Mouse (Mus musculus): ENCODE results near the gene Draxin. TPM values are rescaled to one million over a fixed set of nuclear protein-coding genes. Genes with fewer than 3 reads are reported as not detected.

Draxin gene
- polyA plus RNA-seq (2014; fragmentation: Illumina TruSeq; extraction: RNeasy Lipid Tissue Mini Kit (QIAGEN cat#74804); ENCODE audit: low read depth, low replicate concordance) = not detected

DNA sequence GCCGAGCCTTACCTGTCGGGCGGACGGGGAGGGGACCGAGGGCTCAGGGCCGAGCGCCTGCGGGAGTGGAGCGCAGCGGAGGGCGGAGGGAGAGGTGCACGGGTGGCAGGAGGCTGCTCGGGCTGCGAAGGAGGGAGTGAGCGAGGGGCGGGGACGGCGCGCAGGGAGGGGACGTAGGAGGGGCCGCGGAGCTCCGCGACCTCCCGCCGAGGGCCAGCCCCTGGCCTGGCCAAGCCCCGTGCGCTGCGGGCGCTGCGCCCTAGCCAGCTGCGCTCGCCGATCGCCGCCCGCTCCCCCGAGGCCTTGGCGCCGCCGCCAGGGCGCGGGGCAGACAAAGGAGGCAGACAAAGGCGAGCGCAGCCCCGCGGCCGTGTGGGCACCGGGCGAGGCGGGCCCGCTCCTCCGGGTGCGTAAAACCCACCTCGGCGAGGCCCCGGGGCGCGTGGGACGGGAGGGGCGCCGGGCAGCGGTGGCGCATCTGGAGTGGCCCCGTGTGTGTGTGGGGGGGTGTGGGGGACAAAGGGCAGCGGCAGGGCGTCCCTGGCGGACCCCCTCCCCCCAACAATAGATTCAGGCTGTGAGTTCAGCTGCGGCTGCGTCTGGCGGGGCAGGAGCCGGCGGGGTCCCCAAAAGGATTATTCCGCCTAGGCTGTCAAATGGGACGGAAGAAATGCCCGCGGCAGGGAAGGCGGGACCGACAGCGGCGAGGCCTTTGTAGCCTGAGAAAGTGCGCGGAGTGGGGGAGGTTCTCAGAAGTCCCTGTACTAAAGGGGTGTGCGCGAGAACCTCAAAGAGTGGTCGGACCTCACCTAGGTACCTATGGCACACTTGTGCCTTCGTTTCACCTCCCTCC lies at the start of gene Draxin:
Gene Draxin (minus strand): TSS at position 138 of the 853 bp plus-strand sequence.

DNA sequence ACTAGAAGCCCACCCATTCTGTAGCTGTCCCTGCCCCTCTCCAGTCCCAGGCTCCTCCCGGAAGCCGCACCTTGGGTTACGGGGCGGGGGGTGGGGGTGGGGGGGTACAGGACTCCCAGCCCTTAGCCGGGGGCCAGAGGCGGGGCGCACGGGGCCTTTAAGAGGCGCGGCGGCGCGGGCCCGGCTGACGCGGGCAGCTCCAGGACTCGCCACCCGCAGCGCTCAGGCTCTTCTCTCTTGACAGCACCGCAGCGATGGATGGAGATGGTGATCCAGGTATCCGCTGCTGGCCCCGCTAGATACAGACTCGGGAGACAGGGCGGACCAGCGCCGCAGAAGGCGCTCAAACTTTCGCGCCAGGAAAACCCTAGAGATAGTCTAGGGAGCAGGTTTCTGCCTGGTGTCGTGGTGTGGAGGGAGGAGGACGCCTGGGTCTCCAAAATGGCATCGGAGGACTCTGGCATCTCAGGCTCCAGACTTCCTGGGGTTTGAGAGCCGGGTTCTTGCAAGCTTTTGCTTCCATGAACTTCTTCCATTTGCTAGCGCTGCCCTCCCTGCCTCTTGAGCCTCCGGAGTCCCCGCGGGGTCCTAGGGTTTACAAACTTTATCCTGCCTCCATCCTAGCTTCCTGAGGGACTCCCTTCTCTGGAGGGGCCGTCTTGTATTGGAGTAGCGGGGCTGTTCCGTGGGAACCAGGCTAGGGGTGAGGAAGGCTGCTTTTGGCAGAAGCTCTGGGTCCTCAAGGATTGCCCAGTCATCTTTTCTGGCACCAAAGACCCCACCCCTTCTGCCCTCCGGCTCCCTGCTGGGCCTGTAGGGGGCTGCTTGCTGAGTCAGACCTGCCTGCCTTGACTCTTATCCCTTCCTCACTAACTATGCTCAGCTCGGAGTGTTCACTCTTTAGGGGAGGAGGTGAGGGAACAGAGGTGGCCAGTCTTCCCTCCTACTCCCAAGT lies 30.2 kb upstream of the Draxin start, which contains the start of the genes Fbxo44 and Fbxo2:
Gene Fbxo44 (minus strand): TSS at position 47 of the 955 bp plus-strand sequence.
Gene Fbxo2 (plus strand): TSS at position 186 of the 955 bp plus-strand sequence.

DNA sequence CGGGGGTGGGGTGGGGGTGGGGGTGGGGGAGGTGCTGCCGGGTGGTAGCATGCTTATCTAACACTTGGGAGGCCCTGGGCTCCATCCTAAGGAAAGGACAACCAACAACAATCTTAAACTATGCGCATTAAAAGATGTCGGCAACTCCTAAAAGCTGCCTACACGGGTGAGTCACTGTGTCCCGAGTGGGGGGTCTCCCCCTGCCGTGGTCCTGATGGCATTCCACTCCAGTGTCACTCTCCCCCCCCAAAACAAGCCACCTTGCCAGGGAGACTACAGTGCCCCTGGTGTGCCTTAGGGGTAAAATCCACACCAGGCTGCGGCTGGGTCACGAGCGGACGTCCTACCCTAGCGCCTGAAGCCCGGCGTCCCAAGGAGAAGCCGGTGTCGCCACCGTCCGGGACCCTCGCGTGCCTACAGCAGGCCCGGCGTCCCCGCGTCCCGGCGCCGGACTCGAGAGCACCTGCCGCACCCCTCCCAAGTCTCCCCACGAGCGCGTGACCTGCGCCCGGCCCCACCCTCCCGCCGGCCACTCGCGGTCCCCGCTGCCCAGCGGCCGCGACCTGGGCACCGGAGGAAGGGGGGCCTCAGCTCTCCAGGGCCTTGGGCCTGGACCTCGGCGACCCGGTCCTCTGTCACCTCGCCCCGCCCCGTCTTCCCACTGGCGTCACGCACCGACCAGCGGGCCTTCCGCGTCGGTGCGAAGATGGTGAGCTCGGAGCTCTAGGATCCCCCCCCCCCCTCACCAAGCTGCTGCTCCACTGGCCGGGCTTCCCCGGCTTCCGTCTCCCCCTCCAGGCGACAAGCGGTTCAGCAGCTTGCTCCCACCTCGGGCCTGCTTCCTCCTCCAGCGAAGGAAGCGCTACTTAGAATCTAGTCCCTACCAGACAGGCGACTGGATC lies 21.0 kb upstream of the Draxin start, which contains the start of gene Fbxo6:
Gene Fbxo6 (minus strand): TSS at position 874 of the 902 bp plus-strand sequence.

DNA sequence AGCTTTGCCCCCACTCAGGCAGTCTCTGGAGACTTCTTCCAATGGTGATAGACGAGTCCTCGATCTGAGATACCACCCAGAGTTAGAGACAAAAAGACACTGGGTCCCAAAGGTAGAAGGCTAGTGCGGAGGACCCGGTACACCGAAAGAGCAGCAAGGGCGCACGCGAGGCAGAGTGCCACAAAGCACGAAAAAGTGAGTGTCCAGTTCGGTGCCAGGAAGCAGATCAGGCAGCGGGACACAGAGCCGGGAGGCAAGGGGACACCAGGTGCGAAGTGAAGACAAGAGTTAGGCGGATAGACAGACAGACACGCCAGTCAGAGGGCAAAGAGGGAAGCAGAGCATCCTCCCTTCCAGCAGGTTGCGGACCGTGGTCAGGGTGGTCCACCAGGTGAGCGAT lies 365 bp downstream of the Draxin start, which contains the start of gene Mad2l2:
Gene Mad2l2 (plus strand): TSS at position 252 of the 400 bp plus-strand sequence.

DNA sequence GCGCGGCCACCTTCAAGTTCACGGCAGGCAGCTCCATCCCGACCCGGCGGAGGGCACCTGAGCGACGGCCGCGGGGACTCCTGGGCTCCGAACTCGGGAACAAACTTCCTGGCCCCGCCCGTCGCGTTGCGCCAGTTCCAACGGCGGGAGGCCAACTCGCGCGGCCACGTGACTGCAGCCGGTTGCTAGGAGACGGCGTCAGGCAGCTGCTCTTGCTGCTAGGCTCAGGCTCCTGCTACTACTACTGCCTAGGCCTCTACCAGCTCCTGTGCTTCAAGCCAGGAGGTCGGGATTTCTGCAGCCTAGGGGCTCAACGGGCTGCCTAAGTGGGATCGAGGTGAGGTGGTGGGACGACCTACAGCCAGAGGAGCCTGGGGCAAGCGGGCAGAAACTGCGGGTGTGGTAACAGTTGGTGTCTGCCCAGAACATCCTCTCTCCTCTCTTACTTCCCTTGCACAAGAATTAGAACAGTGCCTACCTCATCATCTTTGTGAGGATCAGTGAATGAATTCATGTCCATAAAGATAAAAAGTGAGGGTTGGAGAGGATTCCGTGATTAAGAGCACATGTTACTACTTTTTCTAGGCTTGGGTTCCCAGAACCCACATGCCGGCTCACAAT lies 42.5 kb downstream of the Draxin start, which contains the start of gene Agtrap:
Gene Agtrap (minus strand): TSS at position 125 of the 621 bp plus-strand sequence.

Other genes with a start within 250 kb of the Draxin start
- 22.1 TPM for gene Mfn2, start 226.0 kb downstream of the Draxin start, polyA plus RNA-seq (2014; fragmentation: Illumina TruSeq; extraction: RNeasy Lipid Tissue Mini Kit (QIAGEN cat#74804); ENCODE audit: low read depth, low replicate concordance)
- 1.7 TPM for gene Plod1, start 193.9 kb downstream of the Draxin start, polyA plus RNA-seq (2014; fragmentation: Illumina TruSeq; extraction: RNeasy Lipid Tissue Mini Kit (QIAGEN cat#74804); ENCODE audit: low read depth, low replicate concordance)
- gene 2510039O18Rik, start 189.8 kb downstream of the Draxin start, polyA plus RNA-seq (2014; fragmentation: Illumina TruSeq; extraction: RNeasy Lipid Tissue Mini Kit (QIAGEN cat#74804); ENCODE audit: low read depth, low replicate concordance) = 7.5 TPM
- not detected for gene Nppb, start 144.9 kb downstream of the Draxin start, polyA plus RNA-seq (2014; fragmentation: Illumina TruSeq; extraction: RNeasy Lipid Tissue Mini Kit (QIAGEN cat#74804); ENCODE audit: low read depth, low replicate concordance)
- gene Nppa, start 130.0 kb downstream of the Draxin start, polyA plus RNA-seq (2014; fragmentation: Illumina TruSeq; extraction: RNeasy Lipid Tissue Mini Kit (QIAGEN cat#74804); ENCODE audit: low read depth, low replicate concordance) = not detected
- gene Clcn6, start 91.9 kb downstream of the Draxin start, polyA plus RNA-seq (2014; fragmentation: Illumina TruSeq; extraction: RNeasy Lipid Tissue Mini Kit (QIAGEN cat#74804); ENCODE audit: low read depth, low replicate concordance) = 6.7 TPM
- gene Mthfr, start 91.6 kb downstream of the Draxin start, polyA plus RNA-seq (2014; fragmentation: Illumina TruSeq; extraction: RNeasy Lipid Tissue Mini Kit (QIAGEN cat#74804); ENCODE audit: low read depth, low replicate concordance) = 2.7 TPM
- gene Agtrap, start 42.7 kb downstream of the Draxin start, polyA plus RNA-seq (2014; fragmentation: Illumina TruSeq; extraction: RNeasy Lipid Tissue Mini Kit (QIAGEN cat#74804); ENCODE audit: low read depth, low replicate concordance) = 17.1 TPM
- 1.5 TPM for gene Mad2l2, start 314 bp downstream of the Draxin start, polyA plus RNA-seq (2014; fragmentation: Illumina TruSeq; extraction: RNeasy Lipid Tissue Mini Kit (QIAGEN cat#74804); ENCODE audit: low read depth, low replicate concordance)
- gene Fbxo6, start 21.4 kb upstream of the Draxin start, polyA plus RNA-seq (2014; fragmentation: Illumina TruSeq; extraction: RNeasy Lipid Tissue Mini Kit (QIAGEN cat#74804); ENCODE audit: low read depth, low replicate concordance) = 1.1 TPM
- gene Fbxo44, start 29.8 kb upstream of the Draxin start, polyA plus RNA-seq (2014; fragmentation: Illumina TruSeq; extraction: RNeasy Lipid Tissue Mini Kit (QIAGEN cat#74804); ENCODE audit: low read depth, low replicate concordance) = 2.9 TPM
- not detected for gene Fbxo2, start 29.9 kb upstream of the Draxin start, polyA plus RNA-seq (2014; fragmentation: Illumina TruSeq; extraction: RNeasy Lipid Tissue Mini Kit (QIAGEN cat#74804); ENCODE audit: low read depth, low replicate concordance)
- gene Disp3, start 157.3 kb upstream of the Draxin start, polyA plus RNA-seq (2014; fragmentation: Illumina TruSeq; extraction: RNeasy Lipid Tissue Mini Kit (QIAGEN cat#74804); ENCODE audit: low read depth, low replicate concordance) = not detected

Data from kidney, adult 10 weeks (tissue).